Mouse (Mus musculus): ENCODE data around the gene Adap1. TPM values are rescaled to one million over a fixed set of nuclear protein-coding genes. Genes with fewer than 3 reads are reported as not detected.
A peak's percentile ranks its signal among the peaks of the same experiment; 100 is the strongest.

Adap1 gene
- polyA plus RNA-seq, 1 experiment from 2014 or later: 0.37 TPM

DNA sequence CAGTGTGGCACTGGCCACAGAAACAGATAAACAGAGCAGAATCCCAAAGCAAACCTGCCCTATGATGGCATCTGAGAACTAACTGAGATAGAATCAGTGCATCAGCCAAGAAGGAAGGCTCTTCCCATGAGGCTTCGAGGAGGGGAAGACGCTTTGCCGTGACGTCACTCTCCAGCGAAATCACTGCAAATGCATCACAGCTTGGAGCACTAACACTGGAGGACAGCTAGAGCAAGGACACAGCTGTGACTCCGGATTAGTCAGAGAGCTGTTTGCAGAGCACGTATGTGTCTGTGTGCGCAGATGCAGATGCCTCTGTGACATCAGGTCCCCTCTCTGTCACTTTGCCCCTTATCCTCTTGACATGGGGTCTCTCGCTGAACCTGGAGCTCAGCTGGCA, 13.6 kb downstream of the Adap1 start:
- H3K4me3 ChIP-seq: no peak overlapping the region
- no peak overlapping the region for H3K27ac ChIP-seq (replicated peaks)
- no peaks in the 10 kb centered on the region for H3K9me3 ChIP-seq (replicated peaks)
- WGBS: 94% methylated on average over 9 of the region's 9 CpGs
- no peaks in the 10 kb centered on the region for H3K4me1 ChIP-seq
- H3K27me3 ChIP-seq (ENCODE audit: low read depth, poor library complexity, severe bottlenecking): no peaks in the 10 kb centered on the region
- DNase-seq (ENCODE audit: low spot score): no peak
- H3K36me3 ChIP-seq: no peaks in the 10 kb centered on the region

DNA sequence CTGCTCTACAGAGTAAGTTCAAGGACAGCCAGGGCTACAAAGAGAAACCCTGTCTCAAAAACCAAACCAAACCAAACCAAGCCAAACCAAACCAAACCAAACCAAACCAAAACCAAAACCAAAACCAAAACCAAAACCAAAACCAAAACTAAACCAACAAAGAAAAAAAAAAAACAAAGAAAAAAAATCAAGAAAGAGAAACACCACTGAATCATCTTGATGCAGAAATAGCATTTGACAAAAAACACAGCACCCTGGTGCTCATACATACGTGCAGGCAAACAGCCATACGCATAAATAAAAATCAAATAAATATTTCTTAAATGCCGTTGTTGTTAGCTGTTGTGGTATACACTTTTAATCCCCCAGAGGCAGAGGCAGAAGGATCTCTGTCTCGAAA, 14.9 kb downstream of the Adap1 start:
- H3K27me3 ChIP-seq (ENCODE audit: low read depth, poor library complexity, severe bottlenecking): no peaks in the 10 kb centered on the region
- 90% methylated on average over 4 of the region's 4 CpGs for WGBS
- no peaks in the 10 kb centered on the region for H3K4me1 ChIP-seq
- no peaks in the 10 kb centered on the region for H3K9me3 ChIP-seq (replicated peaks)
- no peak for DNase-seq (ENCODE audit: low spot score)
- no peak overlapping the region for H3K27ac ChIP-seq (replicated peaks)
- no peak overlapping the region for H3K4me3 ChIP-seq
- no peaks in the 10 kb centered on the region for H3K36me3 ChIP-seq

DNA sequence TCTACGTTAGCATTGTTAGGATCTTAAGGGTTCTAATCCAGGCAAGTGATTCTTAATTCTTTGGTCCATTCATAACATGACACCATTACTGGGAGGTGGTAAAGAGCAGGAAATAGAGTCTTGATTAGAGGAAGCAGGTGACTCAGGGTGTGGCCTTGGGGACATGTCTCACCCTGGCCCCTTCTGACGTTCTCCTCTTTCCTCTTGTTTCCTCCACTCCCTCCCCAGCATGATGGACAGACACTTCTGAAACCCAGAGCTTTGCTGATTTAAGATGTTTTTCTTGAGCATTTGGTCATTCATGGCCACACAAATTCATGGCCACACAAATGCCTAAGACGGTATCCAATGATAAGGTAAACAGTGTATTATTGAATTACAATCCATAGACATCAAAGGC, 15.5 kb downstream of the Adap1 start:
- WGBS: 86% methylated on average over 3 of the region's 3 CpGs
- no peak for DNase-seq (ENCODE audit: low spot score)

DNA sequence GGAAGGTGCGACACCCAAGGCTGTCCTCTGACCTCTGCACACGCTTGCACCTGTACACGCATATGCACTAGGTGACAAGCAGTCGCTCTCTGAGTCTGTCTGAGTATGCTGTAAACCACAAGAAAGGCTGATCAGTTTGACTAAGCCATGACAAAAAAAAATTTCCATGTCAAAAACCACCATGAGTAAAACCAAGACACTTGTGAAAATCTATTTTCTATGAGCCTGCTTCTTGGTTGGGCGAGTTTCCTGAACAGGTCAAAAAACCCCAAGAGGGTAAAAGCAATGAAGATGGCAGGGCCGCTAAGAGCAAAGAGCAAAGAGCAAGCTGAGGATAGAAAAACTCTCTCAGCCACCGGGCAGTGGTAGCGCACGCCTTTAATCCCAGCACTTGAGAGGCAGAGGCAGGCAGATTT, 21.8 kb downstream of the Adap1 start:
- Histone ChIP-seq H3K27ac (replicated peaks) (no peak overlapping the region), H3K4me1 (no peaks in the 10 kb centered on the region), H3K27me3 (ENCODE audit: low read depth, poor library complexity, severe bottlenecking) (no peaks in the 10 kb centered on the region), H3K4me3 (no peak overlapping the region), H3K36me3 (no peaks in the 10 kb centered on the region), H3K9me3 (replicated peaks) (no peaks in the 10 kb centered on the region)
- DNase-seq (ENCODE audit: low spot score): no peak
- WGBS: 90% methylated on average over 9 of the region's 9 CpGs

More for the DNA sequence above, 15.5 kb downstream of the Adap1 start:
- Histone ChIP-seq H3K4me1 (no peaks in the 10 kb centered on the region), H3K27ac (replicated peaks) (no peak overlapping the region), H3K9me3 (replicated peaks) (no peaks in the 10 kb centered on the region), H3K27me3 (ENCODE audit: low read depth, poor library complexity, severe bottlenecking) (no peaks in the 10 kb centered on the region), H3K36me3 (no peaks in the 10 kb centered on the region), H3K4me3 (no peak overlapping the region)

DNA sequence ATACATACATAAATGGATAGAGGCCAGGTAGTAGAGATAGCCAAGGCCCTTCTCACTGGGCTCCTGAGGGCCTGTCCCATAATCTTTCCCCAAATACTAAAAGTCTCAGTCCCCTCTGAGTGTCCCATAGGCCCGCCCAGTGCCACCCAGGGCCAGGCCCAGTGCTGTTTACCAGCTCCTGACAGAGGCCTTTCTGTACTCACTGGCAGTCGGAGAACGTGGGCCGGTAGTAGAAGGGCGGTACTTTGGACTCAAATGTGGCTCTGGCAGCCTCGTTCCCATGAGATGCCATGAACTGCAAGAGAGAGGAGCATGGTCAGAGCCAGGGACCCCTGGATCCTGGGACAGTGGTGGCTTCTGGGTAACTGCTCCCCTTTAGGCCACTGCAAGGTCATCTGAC, 23.3 kb downstream of the Adap1 start:
- Histone ChIP-seq H3K4me1 (no peaks in the 10 kb centered on the region), H3K36me3 (no peaks in the 10 kb centered on the region), H3K27me3 (ENCODE audit: low read depth, poor library complexity, severe bottlenecking) (no peaks in the 10 kb centered on the region), H3K27ac (replicated peaks) (no peak overlapping the region), H3K4me3 (no peak overlapping the region), H3K9me3 (replicated peaks) (no peaks in the 10 kb centered on the region)
- WGBS: 87% methylated on average over 6 of the region's 6 CpGs
- DNase-seq (ENCODE audit: low spot score): no peak

DNA sequence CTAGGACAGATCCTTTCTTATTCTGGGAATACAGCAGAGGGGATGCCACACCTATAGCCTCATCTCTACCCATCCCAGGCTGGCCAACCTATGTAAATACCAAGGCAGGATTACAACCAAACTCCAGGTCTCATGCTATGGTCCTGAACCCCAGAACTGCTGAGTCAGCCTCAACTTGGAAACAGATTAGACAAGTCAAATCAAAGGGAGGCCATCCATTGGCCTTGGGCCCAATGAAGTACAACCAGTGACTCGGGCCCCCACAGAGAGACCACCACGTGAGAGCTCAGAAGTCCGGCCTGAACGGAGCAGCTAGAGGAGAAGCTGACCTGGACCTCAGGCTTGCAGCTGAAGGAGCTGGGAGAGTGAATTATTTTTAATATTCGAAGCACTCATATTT, 27.7 kb downstream of the Adap1 start:
- Histone ChIP-seq H3K27ac (replicated peaks) (0 out of 2 replicates have a peak overlapping the region, but pooled peaks have one; percentile 17), H3K36me3 (no peaks in the 10 kb centered on the region), H3K4me1 (no peaks in the 10 kb centered on the region), H3K4me3 (no peak overlapping the region), H3K9me3 (replicated peaks) (no peaks in the 10 kb centered on the region), H3K27me3 (ENCODE audit: low read depth, poor library complexity, severe bottlenecking) (no peaks in the 10 kb centered on the region)
- no peak for DNase-seq (ENCODE audit: low spot score)
- WGBS: 85% methylated on average over 5 of the region's 5 CpGs

DNA sequence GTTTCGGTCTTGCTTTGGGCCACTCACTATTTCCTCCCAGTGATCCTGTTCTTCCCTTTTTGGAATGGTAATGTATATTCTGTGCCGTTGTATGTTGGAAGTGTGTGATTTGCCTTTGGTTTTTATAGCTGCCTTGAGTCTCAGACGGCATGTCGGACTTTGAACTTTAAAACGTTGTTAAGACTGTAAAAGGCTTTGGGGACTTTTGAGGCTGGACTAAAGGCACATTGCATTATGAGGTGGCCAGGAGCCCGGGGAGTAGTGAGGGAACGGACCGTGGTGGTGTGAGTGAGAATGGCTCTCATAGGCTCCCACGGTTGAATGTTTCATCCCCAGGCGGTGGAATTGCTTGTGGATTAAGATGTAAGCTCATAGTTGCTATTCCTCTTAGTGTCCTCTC, 28.3 kb downstream of the Adap1 start:
- no peak overlapping the region for H3K27ac ChIP-seq (replicated peaks)
- H3K4me1 ChIP-seq: no peaks in the 10 kb centered on the region
- no peak for DNase-seq (ENCODE audit: low spot score)
- no peak overlapping the region for H3K4me3 ChIP-seq
- WGBS: 93% methylated on average over 10 of the region's 10 CpGs
- no peaks in the 10 kb centered on the region for H3K36me3 ChIP-seq
- H3K27me3 ChIP-seq (ENCODE audit: low read depth, poor library complexity, severe bottlenecking): no peaks in the 10 kb centered on the region
- H3K9me3 ChIP-seq (replicated peaks): no peaks in the 10 kb centered on the region

DNA sequence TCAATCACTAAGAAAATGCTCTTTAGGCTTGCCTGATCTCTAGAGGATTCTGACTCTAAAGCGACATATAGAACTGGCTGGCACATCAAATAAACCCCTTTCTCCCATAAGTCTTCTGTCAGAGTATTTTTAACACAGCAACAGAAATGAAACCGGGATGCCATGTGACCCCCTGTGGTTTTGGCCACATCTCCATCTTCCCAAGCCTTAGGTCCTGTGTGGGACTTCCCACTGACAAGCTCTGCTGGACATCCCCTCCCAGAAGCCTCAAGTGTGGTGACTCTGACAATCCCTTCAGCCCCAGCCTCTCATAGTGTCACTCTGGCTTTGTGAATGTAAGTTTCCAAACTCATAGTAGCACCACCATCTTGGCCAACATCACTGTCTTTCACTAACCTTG, 31.3 kb downstream of the Adap1 start:
- H3K27ac ChIP-seq (replicated peaks): no peak overlapping the region
- no peaks in the 10 kb centered on the region for H3K27me3 ChIP-seq (ENCODE audit: low read depth, poor library complexity, severe bottlenecking)
- no peaks in the 10 kb centered on the region for H3K9me3 ChIP-seq (replicated peaks)
- no peak overlapping the region for H3K4me3 ChIP-seq
- no peak for DNase-seq (ENCODE audit: low spot score)
- 80% methylated on average over 2 of the region's 2 CpGs for WGBS
- H3K4me1 ChIP-seq: no peaks in the 10 kb centered on the region
- no peaks in the 10 kb centered on the region for H3K36me3 ChIP-seq

DNA sequence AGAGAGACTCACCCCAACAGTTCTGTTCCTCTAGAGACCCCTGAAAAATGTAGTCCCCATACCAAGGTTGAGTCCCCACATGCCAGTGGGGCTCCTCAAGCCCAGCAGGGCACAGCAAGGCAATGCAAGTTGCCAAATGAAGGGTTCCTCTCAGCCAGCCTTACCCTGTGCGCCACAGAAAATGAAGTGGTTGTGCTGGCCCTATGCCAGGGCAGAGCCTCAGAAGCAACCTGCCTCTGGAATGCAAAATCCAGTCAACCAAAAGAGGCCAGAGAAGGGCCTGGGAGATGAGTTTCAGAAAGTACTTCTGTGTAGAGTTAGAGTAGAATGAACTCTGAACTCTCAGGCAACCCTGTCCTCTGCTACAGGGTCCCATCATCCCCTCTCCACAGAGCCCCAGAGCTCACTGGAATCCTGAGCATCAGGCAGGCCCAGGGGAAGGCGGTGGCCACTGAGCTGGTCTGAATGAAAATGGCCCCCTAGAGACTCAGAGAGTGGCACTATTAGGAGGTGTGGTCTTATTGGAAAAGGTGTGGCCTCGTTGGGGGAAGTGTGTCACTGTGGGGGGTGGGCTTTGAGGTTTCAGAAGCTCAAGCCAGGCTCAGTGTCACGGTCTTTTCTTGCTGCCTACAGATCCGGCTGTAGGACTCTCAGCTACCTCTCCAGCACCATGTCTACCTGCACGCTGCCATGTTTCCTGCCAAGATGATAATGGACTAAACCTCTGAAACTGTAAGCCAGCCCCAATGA, 33.4 kb downstream of the Adap1 start:
- DNase-seq (ENCODE audit: low spot score): no peak
- Histone ChIP-seq H3K9me3 (replicated peaks) (no peaks in the 10 kb centered on the region), H3K36me3 (no peaks in the 10 kb centered on the region), H3K4me3 (no peak overlapping the region), H3K27ac (replicated peaks) (no peak overlapping the region), H3K4me1 (no peaks in the 10 kb centered on the region), H3K27me3 (ENCODE audit: low read depth, poor library complexity, severe bottlenecking) (no peaks in the 10 kb centered on the region)
- WGBS: 71% methylated on average over 6 of the region's 6 CpGs

DNA sequence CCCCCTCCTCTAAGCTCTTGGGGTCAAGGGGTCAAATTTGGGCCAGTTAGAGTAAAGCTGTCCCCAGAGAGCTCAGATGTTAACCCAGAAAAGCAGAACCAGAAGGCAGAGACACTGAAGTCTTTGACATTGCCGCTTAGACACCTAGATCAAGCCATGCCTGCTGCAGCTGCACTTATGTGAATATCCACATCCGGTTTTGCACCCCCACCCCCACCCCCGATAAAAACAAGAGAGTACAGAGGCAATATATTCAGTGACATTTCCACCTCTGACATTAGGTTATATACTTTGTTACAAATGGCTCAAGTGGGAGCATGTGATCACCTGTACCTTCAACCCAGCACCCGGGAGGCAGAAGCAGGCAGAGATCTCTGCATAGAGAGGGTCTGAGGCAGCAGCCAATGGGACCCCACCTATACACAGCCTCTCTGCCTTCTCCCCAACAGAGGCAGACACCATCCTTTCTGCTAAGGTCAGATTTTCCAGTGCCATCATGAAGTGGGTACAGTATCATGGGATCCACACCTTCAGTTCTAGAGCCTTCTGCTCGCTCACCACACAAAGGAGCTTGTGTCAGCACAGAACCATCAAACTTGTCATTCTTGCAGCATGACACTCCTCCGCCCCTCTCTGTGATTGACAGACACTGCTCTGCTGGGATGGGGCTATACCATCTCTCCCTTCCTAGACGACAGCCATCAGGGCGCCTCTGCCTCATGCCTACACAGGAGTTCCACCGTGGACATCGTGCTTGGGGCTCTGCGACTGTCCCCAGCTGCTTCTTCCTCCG, 34.8 kb downstream of the Adap1 start:
- H3K4me3 ChIP-seq: no peak overlapping the region
- no peaks in the 10 kb centered on the region for H3K27me3 ChIP-seq (ENCODE audit: low read depth, poor library complexity, severe bottlenecking)
- no peaks in the 10 kb centered on the region for H3K36me3 ChIP-seq

DNA sequence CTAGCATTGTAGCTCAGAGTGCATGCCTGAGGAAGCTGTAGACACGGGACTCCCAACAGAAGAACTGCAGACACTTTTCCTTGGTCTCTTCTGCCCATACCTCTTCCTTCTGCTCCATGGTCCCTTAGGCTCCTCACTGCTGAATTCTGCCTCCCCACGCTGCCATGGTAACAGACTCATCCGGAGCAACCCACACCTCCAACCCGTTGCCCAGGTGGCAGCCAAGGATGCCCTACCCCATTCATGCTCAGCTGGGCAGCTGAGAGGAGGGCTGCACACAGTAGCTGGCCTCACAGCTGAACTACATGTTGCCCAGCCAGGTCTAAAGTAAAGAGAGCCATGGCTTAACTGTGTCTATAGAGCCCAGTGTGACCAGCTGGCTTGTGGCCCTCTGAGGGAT, 36.8 kb downstream of the Adap1 start:
- Histone ChIP-seq H3K4me3 (no peak overlapping the region), H3K27ac (replicated peaks) (no peak overlapping the region), H3K4me1 (peaks cover 18% of the 10 kb centered on the region), H3K36me3 (no peaks in the 10 kb centered on the region), H3K27me3 (ENCODE audit: low read depth, poor library complexity, severe bottlenecking) (no peaks in the 10 kb centered on the region), H3K9me3 (replicated peaks) (no peaks in the 10 kb centered on the region)
- WGBS: 80% methylated on average over 4 of the region's 4 CpGs
- DNase-seq (ENCODE audit: low spot score): no peak

More for the DNA sequence above, 34.8 kb downstream of the Adap1 start:
- H3K27ac ChIP-seq (replicated peaks): no peak overlapping the region
- peaks cover 11% of the 10 kb centered on the region for H3K4me1 ChIP-seq
- no peaks in the 10 kb centered on the region for H3K9me3 ChIP-seq (replicated peaks)
- WGBS: 85% methylated on average over 12 of the region's 12 CpGs
- no peak for DNase-seq (ENCODE audit: low spot score)

DNA sequence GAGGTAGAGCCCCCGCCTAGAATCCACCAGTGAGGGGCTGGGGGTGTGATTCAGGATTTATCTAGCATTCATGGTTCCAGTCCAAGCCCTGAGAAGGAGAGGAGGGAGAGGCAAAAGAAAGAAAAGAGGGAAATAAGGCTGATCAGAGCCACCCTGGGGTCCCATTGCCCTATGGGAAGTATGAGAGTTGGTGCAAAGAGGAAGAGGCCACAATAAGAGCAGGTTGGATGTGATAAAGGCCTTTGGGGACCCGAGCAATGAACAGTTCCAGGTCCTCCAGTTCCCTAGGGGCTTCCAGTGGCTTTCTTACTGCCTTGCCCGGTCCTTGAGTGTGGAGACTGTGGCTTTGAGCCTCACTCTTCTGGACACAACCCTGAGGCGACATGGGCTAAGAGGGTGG, 37.6 kb downstream of the Adap1 start:
- Histone ChIP-seq H3K27me3 (ENCODE audit: low read depth, poor library complexity, severe bottlenecking) (no peaks in the 10 kb centered on the region), H3K4me3 (no peak overlapping the region), H3K4me1 (peaks cover 18% of the 10 kb centered on the region), H3K27ac (replicated peaks) (no peak overlapping the region), H3K36me3 (no peaks in the 10 kb centered on the region), H3K9me3 (replicated peaks) (no peaks in the 10 kb centered on the region)
- WGBS: 88% methylated on average over 4 of the region's 4 CpGs
- DNase-seq (ENCODE audit: low spot score): no peak

DNA sequence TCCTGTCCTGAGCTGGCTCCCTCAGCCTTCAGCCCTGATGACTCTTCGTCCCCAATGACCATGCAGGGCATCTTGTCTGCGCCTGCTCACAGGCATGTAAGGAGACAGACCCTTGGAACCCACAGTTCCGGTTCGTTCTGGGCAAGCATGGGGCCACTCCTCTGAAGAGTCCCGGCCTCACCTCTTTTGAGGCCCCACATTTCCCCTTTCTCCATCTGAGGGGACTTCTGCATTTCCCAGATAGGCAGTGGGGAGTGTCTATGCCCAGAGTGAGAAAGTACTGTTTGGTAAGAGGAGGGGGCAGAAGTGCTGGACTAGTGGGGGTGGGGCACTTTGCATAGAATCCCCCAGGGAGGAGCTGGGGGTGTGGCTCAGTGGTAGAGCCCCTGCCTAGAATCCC, 38.3 kb downstream of the Adap1 start:
- 87% methylated on average over 5 of the region's 5 CpGs for WGBS
- H3K9me3 ChIP-seq (replicated peaks): no peaks in the 10 kb centered on the region
- no peak overlapping the region; the same call in 1 of the 2 replicates for H3K27ac ChIP-seq (replicated peaks)
- no peaks in the 10 kb centered on the region for H3K36me3 ChIP-seq
- no peak overlapping the region for H3K4me3 ChIP-seq
- no peak for DNase-seq (ENCODE audit: low spot score)
- no peaks in the 10 kb centered on the region for H3K27me3 ChIP-seq (ENCODE audit: low read depth, poor library complexity, severe bottlenecking)
- H3K4me1 ChIP-seq: peaks cover 18% of the 10 kb centered on the region

Measured in midbrain, embryonic 10.5 days (tissue).